Mouse (Mus musculus) left cerebral cortex, postnatal 4 days (tissue): ENCODE data around the gene Cd80. TPM values are rescaled to one million over a fixed set of nuclear protein-coding genes. Genes with fewer than 3 reads are reported as not detected.
"Not testable (repeated sequence)": the region's sequence is repeated elsewhere in the genome, so short reads cannot be mapped to it uniquely, and the experiment has no call there.

ENCODE experiments used
- DNase-seq: peaks from one replicate; pipeline ENCODE4 v3.0.0-alpha.2; 2022
- intact Hi-C: fragments of 180-260 bp; cut with DNase I; formaldehyde crosslinking; loops from one replicate; pipeline ENCODE4 v1.15.1; 2025
- total RNA-seq, 2 experiments: library from RNA; stranded (reverse); gene quantifications; 2 replicates each; pipeline ENCODE4 v1.2.3; 2021

Cd80 gene
- total RNA-seq, 2 experiments from 2014 or later, result 0.36 to 0.50 TPM

GRCm38 (mm10) chr16:38471697-38472506 is 16.5 kb downstream of the Cd80 start:
- intact Hi-C loops, result no loop called here
- DNase-seq, result no peak

GRCm38 (mm10) chr16:38472507-38472873 is 17.1 kb downstream of the Cd80 start:
- intact Hi-C loops, result no loop called here
- DNase-seq, result no peak

- intact Hi-C loops, result no loop called here
- DNase-seq, result no peak
Measured at GRCm38 (mm10) chr16:38473661-38474060, 18.3 kb downstream of the Cd80 start.

GRCm38 (mm10) chr16:38474677-38475286 is 19.4 kb downstream of the Cd80 start:
- intact Hi-C loops, result no loop called here

DNA sequence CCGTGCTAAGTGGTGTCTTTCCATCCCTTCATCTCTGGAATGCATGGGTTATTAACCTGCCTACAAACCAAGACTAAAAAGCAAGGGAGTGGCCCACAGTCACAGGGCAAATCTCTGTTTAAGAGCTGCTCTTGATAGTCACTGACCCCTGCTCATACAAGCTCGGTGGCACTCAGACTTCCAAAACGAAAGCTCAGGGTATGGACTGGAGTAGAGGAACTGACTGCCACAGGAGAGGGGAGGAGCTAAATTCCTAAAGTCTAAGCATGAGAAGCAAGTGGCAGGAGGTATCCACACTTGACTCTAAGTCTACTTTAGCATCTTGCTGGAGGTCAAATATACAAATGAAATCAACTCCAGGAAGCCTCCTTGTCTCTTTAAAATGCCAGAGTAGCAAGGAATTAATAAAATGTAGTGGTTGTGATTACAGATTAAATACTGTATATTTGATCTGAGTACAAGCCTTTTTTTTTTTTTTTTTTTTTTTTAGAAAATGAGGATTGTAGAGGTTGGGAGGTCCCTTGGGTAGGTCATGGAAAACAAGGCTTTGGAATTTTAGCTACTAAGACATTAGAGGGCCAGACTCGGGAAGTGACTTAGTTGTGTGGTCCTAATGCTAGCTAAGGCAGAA is 20.4 kb downstream of the Cd80 start:
- intact Hi-C loops, result no loop called here
- DNase-seq, result no peak

More at GRCm38 (mm10) chr16:38474677-38475286, 19.4 kb downstream of the Cd80 start:
- no peak for DNase-seq

GRCm38 (mm10) chr16:38476312-38477240 is 21.2 kb downstream of the Cd80 start:
- peak; percentile 28 for DNase-seq
- intact Hi-C loops, result no loop called here

DNA sequence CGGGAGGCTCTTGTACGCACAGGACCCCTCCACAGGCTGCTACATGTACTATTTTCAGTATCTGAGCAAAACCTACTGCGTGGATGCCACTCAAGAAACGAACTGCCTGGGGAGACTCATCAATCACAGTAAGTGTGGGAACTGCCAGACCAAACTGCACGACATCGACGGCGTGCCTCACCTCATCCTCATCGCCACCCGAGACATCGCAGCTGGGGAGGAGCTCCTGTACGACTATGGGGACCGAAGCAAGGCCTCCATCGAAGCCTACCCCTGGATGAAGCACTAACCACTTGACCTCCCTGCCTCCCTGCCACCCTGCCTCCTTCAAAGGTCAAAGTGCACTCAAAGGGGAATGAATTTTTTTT is 21.9 kb downstream of the Cd80 start:
- intact Hi-C loops, DNase-seq: not testable (repeated sequence)

DNA sequence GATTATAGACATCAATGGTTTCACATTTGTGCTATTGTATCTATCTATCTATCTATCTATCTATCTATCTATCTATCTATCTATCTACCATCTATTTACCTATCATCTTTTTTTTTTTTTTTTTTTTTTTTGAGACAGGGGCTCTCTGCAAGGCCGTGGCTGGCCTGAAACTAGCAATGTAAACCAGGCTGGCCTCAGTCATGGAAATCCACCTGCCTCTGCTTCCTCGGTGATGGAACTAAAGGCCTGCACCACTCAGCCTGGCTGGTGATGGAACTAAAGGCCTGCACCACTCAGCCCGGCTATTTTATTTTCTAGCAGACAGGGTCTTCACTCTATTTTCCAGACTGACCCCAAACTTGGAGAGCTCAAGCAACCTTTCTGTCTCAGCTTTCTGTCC is 22.9 kb downstream of the Cd80 start:
- no peak for DNase-seq
- intact Hi-C loops, result no loop called here

GRCm38 (mm10) chr16:38481327-38481726 is 26.0 kb downstream of the Cd80 start:
- intact Hi-C loops, result no loop called here
- DNase-seq, result no peak

DNA sequence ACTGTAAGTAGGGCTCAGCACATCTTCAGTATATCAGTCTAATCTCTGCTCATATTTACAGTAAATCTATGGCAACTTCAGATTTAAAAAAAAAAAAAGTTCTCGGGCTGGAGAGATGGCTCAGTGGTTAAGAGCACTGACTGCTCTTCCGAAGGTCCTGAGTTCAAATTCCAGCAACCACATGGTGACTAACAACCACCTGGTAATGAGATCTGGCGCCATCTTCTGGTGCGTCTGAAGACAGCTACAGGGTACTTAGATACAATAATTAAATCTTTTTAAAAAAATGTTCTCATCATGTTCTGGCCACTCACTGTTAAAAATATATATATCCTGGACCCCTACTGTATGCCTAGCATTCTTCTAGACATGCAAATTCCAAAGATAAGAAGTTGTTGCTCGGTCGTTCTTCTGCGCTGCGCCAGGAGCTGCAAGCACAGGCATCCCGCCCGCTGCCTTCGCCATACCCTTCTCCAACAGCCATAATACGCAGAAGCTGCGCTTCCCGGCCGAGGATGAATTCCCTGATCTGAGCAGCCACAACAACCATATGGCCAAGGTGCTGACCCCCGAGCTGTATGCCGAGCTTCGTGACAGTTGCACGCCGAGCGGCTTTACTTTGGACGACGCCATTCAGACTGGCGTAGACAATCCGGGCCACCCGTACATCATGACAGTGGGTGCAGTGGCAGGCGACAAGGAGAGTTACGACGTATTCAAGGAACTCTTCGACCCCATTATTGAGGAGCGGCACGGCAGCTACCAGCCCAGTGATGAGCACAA is 27.6 kb downstream of the Cd80 start:
- intact Hi-C loops, result no loop called here
- DNase-seq, result peak; percentile 34

GRCm38 (mm10) chr16:38483582-38484309 is 28.4 kb downstream of the Cd80 start:
- intact Hi-C loops, result no loop called here
- no peak for DNase-seq

DNA sequence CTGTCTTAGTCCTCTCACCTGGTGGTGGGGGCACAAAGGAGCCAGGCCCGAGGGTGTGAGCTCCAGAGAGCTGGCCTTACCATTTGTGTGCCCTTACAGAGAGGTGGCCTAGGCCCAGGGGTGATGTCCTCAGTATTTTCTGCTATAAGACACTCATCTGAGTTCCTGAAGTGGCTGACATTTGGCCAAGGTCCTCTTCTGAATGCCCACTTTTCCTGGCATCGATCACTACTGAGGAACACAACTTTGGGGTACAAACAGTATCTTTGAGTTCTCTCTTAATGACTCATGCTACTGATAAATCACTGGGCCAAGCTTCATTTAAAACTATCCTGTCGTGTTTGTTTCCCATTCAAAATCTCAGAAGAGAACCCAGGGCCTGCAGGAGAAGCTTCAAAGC is 37.2 kb downstream of the Cd80 start:
- DNase-seq, result no peak
- intact Hi-C loops, result no loop called here

DNA sequence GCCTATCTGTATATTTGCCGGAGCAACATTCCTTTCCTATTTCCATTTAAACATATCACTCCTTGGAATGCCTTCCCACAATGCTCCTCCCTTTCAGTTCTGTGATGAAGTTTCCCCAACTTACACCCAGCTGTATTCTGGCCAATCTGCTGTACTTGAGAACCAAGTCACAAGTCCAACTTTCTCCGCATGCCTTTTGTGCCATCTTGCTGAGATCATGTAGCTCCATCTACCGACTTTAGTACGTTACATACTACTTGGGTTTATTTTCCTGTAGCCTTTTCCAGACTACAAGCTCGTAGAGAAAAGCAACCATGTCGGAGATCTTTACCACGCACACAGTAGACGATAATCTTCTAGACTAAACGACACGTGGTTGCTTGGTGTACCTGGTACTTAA is 38.5 kb downstream of the Cd80 start:
- no peak for DNase-seq
- intact Hi-C loops, result no loop called here

- no peak for DNase-seq
- intact Hi-C loops, result no loop called here
Measured at GRCm38 (mm10) chr16:38496604-38497140, 41.3 kb downstream of the Cd80 start.

DNA sequence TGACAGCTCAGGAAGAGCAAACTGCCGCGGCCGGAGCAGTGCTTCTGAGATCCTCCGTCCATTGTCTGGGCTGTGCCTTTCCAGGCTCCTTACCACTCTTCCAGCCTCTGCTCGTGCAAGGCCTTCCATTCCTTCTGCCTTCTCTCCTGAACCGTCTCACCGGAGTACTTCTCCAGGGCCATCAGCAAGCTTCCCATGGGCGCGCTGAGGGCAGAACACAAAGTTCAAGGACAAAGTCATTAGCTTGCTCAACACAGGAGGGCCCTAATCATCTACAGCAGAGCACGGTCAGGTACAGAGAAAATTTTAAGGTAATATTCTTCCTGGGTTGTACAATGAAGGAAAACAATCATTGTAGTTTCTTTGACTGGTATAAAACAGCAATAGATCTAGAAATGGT is 47.1 kb downstream of the Cd80 start:
- DNase-seq, result no peak
- intact Hi-C loops, result no loop called here

GRCm38 (mm10) chr16:38503528-38503927 is 48.2 kb downstream of the Cd80 start:
- intact Hi-C loops, result no loop called here
- DNase-seq, result no peak

DNA sequence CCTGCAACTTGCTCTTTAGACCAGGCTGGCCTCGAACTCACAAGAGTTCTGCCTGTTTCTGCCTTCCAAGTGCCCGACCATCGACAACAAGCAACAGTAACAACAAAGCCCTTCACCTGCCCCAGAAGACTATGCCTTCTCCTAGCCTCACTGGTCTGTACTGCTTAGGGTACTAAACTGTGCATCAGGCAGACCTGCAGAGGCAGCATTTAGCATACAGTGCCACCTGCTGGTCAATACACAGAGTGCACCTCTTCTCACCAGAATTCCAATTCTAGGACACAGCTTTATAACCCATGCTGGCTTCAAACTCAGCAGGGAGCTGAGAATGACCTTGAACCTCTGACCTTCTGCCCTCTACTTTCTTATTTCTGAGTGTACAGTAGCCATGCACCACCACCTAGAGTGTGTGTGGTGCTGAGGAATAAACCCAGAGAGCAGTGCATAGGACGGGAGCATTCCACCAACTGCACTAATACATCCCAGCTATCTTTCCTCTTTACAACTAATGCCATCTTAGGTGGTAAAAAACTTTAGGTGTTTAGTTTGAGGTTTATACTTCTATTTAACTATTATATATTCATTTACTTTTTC is 50.8 kb downstream of the Cd80 start:
- intact Hi-C loops, result loop anchor here (5.0 kb wide), 1 partner anchor 159 kb away; the partner anchor contains the start of genes Cox17 and Gm21987
- peak; percentile 52 for DNase-seq

- DNase-seq, result no peak
- intact Hi-C loops, result no loop called here
Measured at GRCm38 (mm10) chr16:38510846-38511245, 55.5 kb downstream of the Cd80 start.

GRCm38 (mm10) chr16:38519140-38519539 is 63.8 kb downstream of the Cd80 start:
- DNase-seq, result no peak
- intact Hi-C loops, result no loop called here
